Mouse (Mus musculus) lung, embryonic 15.5 days (tissue): Measurements from ENCODE around the gene Otx1. TPM values are rescaled to one million over a fixed set of nuclear protein-coding genes. Genes with fewer than 3 reads are reported as not detected.

Source experiments
- ATAC-seq: fragments of 200-750 bp; cut with Nextera tagmentation; 2 replicates; pipeline ENCODE4 v1.8.0; 2017; ENCODE audit warnings: moderate number of reproducible peaks, borderline replicate concordance; ENCODE audit not compliant: low FRiP score, low TSS enrichment; ENCODE audit errors: extremely low read depth
- H3K27ac ChIP-seq: fragments of 300-500 bp; sonication (generic); 2 replicates; pipeline ENCODE4 v1.5.1; 2015; ENCODE audit warnings: moderate library complexity, mild to moderate bottlenecking, inconsistent platforms
- H3K27me3 ChIP-seq: fragments of 300-500 bp; sonication (generic); 2 replicates; pipeline ENCODE4 v1.6.1; 2015; ENCODE audit warnings: inconsistent platforms
- H3K36me3 ChIP-seq: fragments of 300-500 bp; sonication (generic); 2 replicates; pipeline ENCODE4 v1.6.1; 2015; ENCODE audit warnings: inconsistent platforms
- H3K4me1 ChIP-seq: fragments of 300-500 bp; sonication (generic); 2 replicates; pipeline ENCODE4 v1.6.1; 2015; ENCODE audit warnings: inconsistent platforms
- H3K4me2 ChIP-seq: fragments of 300-500 bp; sonication (generic); 2 replicates; pipeline ENCODE4 v1.6.1; 2015; ENCODE audit warnings: inconsistent platforms, mild to moderate bottlenecking, moderate library complexity
- H3K4me3 ChIP-seq: fragments of 300-500 bp; sonication (generic); 2 replicates; pipeline ENCODE4 v1.5.1; 2015; ENCODE audit warnings: mild to moderate bottlenecking, inconsistent platforms
- H3K9ac ChIP-seq: fragments of 300-500 bp; sonication (generic); 2 replicates; pipeline ENCODE4 v1.6.1; 2015; ENCODE audit warnings: inconsistent platforms
- H3K9me3 ChIP-seq: fragments of 300-500 bp; sonication (generic); 2 replicates; pipeline ENCODE4 v1.6.1; 2016; ENCODE audit warnings: inconsistent platforms
- WGBS: fragments of 180-500 bp; shearing (Covaris S2); methylation state at CpG from one replicate; pipeline ENCODE4 v1.1.7; 2015; 5-methylcytosine and 5-hydroxymethylcytosine counted together
- polyA plus RNA-seq: library from polyadenylated mRNA; unstranded; fragments of >200 nt; fragmentation: Nextera tagmentation; extraction: Ambion mirVana; gene quantifications from 2 replicates; pipeline ENCODE4 v1.2.1, GENCODE M21; 2015

Gene Otx1
- polyA plus RNA-seq, 1 experiment from 2014 or later = 0.25 TPM

- H3K4me3 ChIP-seq = 0 out of 2 replicates have a peak overlapping the region, but pooled peaks have one; percentile 31
- H3K4me1 ChIP-seq = peaks cover 47% of the 10 kb centered on the region
- H3K27me3 ChIP-seq = peaks cover 97% of the 10 kb centered on the region
- H3K9me3 ChIP-seq = no peaks in the 10 kb centered on the region
- no peak overlapping the region for H3K27ac ChIP-seq
- no peaks in the 10 kb centered on the region for H3K36me3 ChIP-seq
- no peak for ATAC-seq
- H3K9ac ChIP-seq = no peak overlapping the region
- WGBS = 2% methylated on average over 20 of the region's 20 CpGs
- no peak overlapping the region for H3K4me2 ChIP-seq
Measured at GRCm38 (mm10) chr11:21997561-21998140, 5.0 kb downstream of the Otx1 start.

GRCm38 (mm10) chr11:21996661-21997560 is 5.8 kb downstream of the Otx1 start:
- Histone ChIP-seq H3K9me3 (no peaks in the 10 kb centered on the region), H3K27ac (no peak overlapping the region), H3K9ac (no peak overlapping the region), H3K36me3 (no peaks in the 10 kb centered on the region), H3K27me3 (peaks cover 94% of the 10 kb centered on the region), H3K4me2 (peak overlapping the region; percentile 51), H3K4me1 (peaks cover 41% of the 10 kb centered on the region), H3K4me3 (peak overlapping the region; percentile 31)
- under 1% methylated on average over 58 of the region's 63 CpGs for WGBS
- ATAC-seq = no peak

GRCm38 (mm10) chr11:21996325-21996647 is 6.4 kb downstream of the Otx1 start:
- Histone ChIP-seq H3K27ac (no peak overlapping the region), H3K9ac (no peak overlapping the region), H3K27me3 (peaks cover 92% of the 10 kb centered on the region), H3K4me3 (peak overlapping the region; percentile 31), H3K36me3 (no peaks in the 10 kb centered on the region), H3K9me3 (no peaks in the 10 kb centered on the region), H3K4me1 (peaks cover 35% of the 10 kb centered on the region), H3K4me2 (peak overlapping the region; percentile 51)
- no peak for ATAC-seq
- 4% methylated on average over 13 of the region's 13 CpGs for WGBS

- 4% methylated on average over 27 of the region's 27 CpGs for WGBS
- H3K4me1 ChIP-seq = peaks cover 29% of the 10 kb centered on the region
- ATAC-seq = no peak
Measured at GRCm38 (mm10) chr11:21995534-21996324, 7.0 kb downstream of the Otx1 start.

GRCm38 (mm10) chr11:21994377-21995370 is 8.0 kb downstream of the Otx1 start:
- no peak overlapping the region for H3K4me3 ChIP-seq
- no peak overlapping the region for H3K27ac ChIP-seq
- no peak overlapping the region for H3K4me2 ChIP-seq
- 3% methylated on average over 34 of the region's 34 CpGs for WGBS
- peaks cover 26% of the 10 kb centered on the region for H3K4me1 ChIP-seq
- H3K9ac ChIP-seq = no peak overlapping the region
- no peaks in the 10 kb centered on the region for H3K9me3 ChIP-seq
- no peak for ATAC-seq
- peaks cover 86% of the 10 kb centered on the region for H3K27me3 ChIP-seq
- no peaks in the 10 kb centered on the region for H3K36me3 ChIP-seq

More at GRCm38 (mm10) chr11:21995534-21996324, 7.0 kb downstream of the Otx1 start:
- Histone ChIP-seq H3K36me3 (no peaks in the 10 kb centered on the region), H3K27me3 (peaks cover 92% of the 10 kb centered on the region), H3K9me3 (no peaks in the 10 kb centered on the region), H3K4me2 (no peak overlapping the region), H3K4me3 (no peak overlapping the region), H3K27ac (no peak overlapping the region), H3K9ac (no peak overlapping the region)

- H3K36me3 ChIP-seq = no peaks in the 10 kb centered on the region
- peak; percentile 44; the same call in 1 of the 2 replicates for ATAC-seq
- no peak overlapping the region for H3K9ac ChIP-seq
- 1% methylated on average over 38 of the region's 47 CpGs for whole genome bisulfite sequencing
- peaks cover 86% of the 10 kb centered on the region for H3K27me3 ChIP-seq
- no peak overlapping the region for H3K4me3 ChIP-seq
- peaks cover 26% of the 10 kb centered on the region for H3K4me1 ChIP-seq
- no peak overlapping the region for H3K27ac ChIP-seq
- peak overlapping the region; percentile 14; the same call in 1 of the 2 replicates for H3K4me2 ChIP-seq
- H3K9me3 ChIP-seq = no peaks in the 10 kb centered on the region
Measured at GRCm38 (mm10) chr11:21993597-21994376, 8.9 kb downstream of the Otx1 start.

GRCm38 (mm10) chr11:21992761-21993596 is 9.7 kb downstream of the Otx1 start:
- ATAC-seq = peak; percentile 15; the same call in 1 of the 2 replicates
- peak overlapping the region; percentile 13; the same call in 1 of the 2 replicates for H3K4me3 ChIP-seq

GRCm38 (mm10) chr11:21988398-21988946 is 14.2 kb downstream of the Otx1 start:
- Histone ChIP-seq H3K36me3 (no peaks in the 10 kb centered on the region), H3K9ac (no peak overlapping the region), H3K9me3 (no peaks in the 10 kb centered on the region), H3K4me3 (no peak overlapping the region), H3K27ac (no peak overlapping the region), H3K4me1 (peaks cover 8% of the 10 kb centered on the region; the same call in 1 of the 2 replicates), H3K4me2 (no peak overlapping the region), H3K27me3 (peaks cover 69% of the 10 kb centered on the region)
- no peak for ATAC-seq
- 90% methylated on average over 1 of the region's 1 CpGs for WGBS

More at GRCm38 (mm10) chr11:21992761-21993596, 9.7 kb downstream of the Otx1 start:
- peak overlapping the region; percentile 14; the same call in 1 of the 2 replicates for H3K4me2 ChIP-seq
- H3K9me3 ChIP-seq = no peaks in the 10 kb centered on the region
- no peaks in the 10 kb centered on the region for H3K36me3 ChIP-seq
- 2% methylated on average over 91 of the region's 96 CpGs for WGBS
- peaks cover 22% of the 10 kb centered on the region for H3K4me1 ChIP-seq
- no peak overlapping the region for H3K9ac ChIP-seq
- peaks cover 86% of the 10 kb centered on the region for H3K27me3 ChIP-seq
- H3K27ac ChIP-seq = no peak overlapping the region

GRCm38 (mm10) chr11:21985118-21985517 is 17.6 kb downstream of the Otx1 start:
- no peak for ATAC-seq
- H3K9me3 ChIP-seq = no peaks in the 10 kb centered on the region
- H3K36me3 ChIP-seq = no peaks in the 10 kb centered on the region
- H3K4me2 ChIP-seq = no peak overlapping the region
- WGBS = 65% methylated on average over 1 of the region's 1 CpGs
- H3K4me1 ChIP-seq = no peaks in the 10 kb centered on the region
- no peak overlapping the region for H3K9ac ChIP-seq
- H3K27me3 ChIP-seq = peaks cover 48% of the 10 kb centered on the region
- no peak overlapping the region for H3K27ac ChIP-seq
- no peak overlapping the region for H3K4me3 ChIP-seq
